Comparison of ENCODE assay signal across 9 mouse cellular contexts in the genomic region with DNA sequence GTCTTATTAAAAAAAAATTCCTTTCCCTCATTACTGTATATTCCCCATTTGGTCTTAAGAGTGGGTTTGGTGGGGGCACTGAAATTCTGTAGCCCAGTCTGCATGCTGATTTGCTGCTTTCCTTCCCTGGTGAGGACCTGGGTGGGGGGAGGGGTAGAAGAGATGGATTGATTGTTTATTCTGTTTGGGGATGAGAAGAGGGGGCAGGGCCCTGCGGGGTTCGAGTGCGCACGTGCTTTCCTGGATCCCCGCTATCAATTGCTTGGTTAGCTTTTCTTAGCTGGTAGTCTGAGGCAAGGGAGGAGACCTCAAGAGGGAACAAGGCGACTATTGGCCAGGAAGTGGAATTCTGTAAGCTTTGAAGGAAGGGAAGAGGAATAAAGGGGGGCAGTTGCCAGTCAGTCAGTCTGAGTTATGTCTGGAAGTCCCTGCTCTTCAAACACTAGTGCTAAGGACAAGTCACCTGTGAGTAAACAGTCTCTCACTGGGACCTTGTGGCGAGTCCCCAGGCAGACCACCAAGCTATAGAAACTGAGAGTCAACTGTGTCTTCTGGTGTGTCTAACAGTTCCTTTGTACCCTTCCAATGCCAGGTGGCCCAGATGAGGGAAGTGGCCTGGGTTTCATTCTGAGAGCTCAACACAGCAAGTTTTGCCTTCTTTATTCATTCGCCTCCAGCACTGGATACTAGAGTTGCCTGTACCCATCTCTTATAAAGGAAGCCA.
DNase-seq lines count a peak whose midpoint lies in the region; ATAC-seq and TF ChIP-seq lines count a peak whose summit lies in the region.
"Had no signal": no experiment of that assay in that cellular context is flagged by ENCODE, and none has a peak within 500 bp of the region (broad histone marks: within the 10 kb centered on the region; RNA-seq: fewer than 3 reads in every experiment).

No protein-coding gene starts in this region.

- peak; percentile 49 for ATAC-seq in megakaryocyte progenitor cell, adult 5-6 weeks (replicated peaks; ENCODE audit: poor library complexity)
- ATAC-seq in monocyte, adult 5-6 weeks (replicated peaks; ENCODE audit: insufficient number of reproducible peaks, low FRiP score, low TSS enrichment, poor library complexity, severe bottlenecking) = no peak; the same call in 1 of the 2 replicates

- intact Hi-C loops in left cerebral cortex, adult 2 months (cut with DNase I) = no loop called here
- intact Hi-C loops in left cerebral cortex, postnatal 25 days (cut with DNase I) = loop anchor here (5.0 kb wide), 1 partner anchor 161 kb away; no protein-coding TSS in a partner anchor

- H3K4me1 ChIP-seq in bone marrow, adult 2 months (ENCODE audit: control insufficient read depth, insufficient read depth, low read length) = peaks cover 3% of the 10 kb centered on the region; the same call in 1 of the 2 replicates

- TF ChIP-seq CTCF in left cerebral cortex, adult 2 months (IDR thresholded peaks at IDR 0.05) = no peak
- no peak for TF ChIP-seq CTCF in bone marrow, adult 2 months (IDR thresholded peaks at IDR 0.05; ENCODE audit: control insufficient read depth, insufficient read depth, low read length)

- 42% methylated on average over 8 of the region's 8 CpGs for WGBS in bone marrow, adult 2 months

- H3K27ac ChIP-seq in left cerebral cortex, adult 2 months = peak overlapping the region; percentile 20; the same call in 1 of the 2 replicates
- H3K27ac ChIP-seq in bone marrow, adult 2 months (ENCODE audit: control insufficient read depth, insufficient read depth, low read depth, low read length, poor library complexity) = peak overlapping the region; percentile 54
- H3K27ac ChIP-seq: embryonic facial prominence, embryonic 12.5 days; layer of hippocampus, adult 2 months had no signal

- TF ChIP-seq POLR2A in bone marrow, adult 2 months (IDR thresholded peaks at IDR 0.05; ENCODE audit: borderline replicate concordance, control insufficient read depth, low read depth, low read length) = no peak

- H3K4me3 ChIP-seq in left cerebral cortex, adult 2 months = no peak overlapping the region
- no peak overlapping the region for H3K4me3 ChIP-seq in bone marrow, adult 2 months (replicated peaks; ENCODE audit: control insufficient read depth, low read depth, low read length)
- H3K4me3 ChIP-seq: embryonic facial prominence, embryonic 12.5 days; layer of hippocampus, adult 2 months had no signal

- no peak for DNase-seq in left cerebral cortex, adult 2 months (ENCODE audit: extremely low spot score in 1 of 2, low spot score in 2 of 2)
- no peak for DNase-seq in left cerebral cortex, postnatal 25 days (ENCODE audit: low spot score in 2 of 2)
- peak; percentile 22 to 24 for DNase-seq in B cell, adult 2 months
- no peak for DNase-seq in urinary bladder, postnatal 25 days (ENCODE audit: low spot score)

Comparison
In these comparisons a context has a peak if more than half of its experiments do, and no peak if none do; other contexts are left out.
1. DNase-seq: peak in B cell, adult 2 months (2 of 2); none in left cerebral cortex, adult 2 months (0 of 2), left cerebral cortex, postnatal 25 days (0 of 2) and urinary bladder, postnatal 25 days (single experiment).